Mouse (Mus musculus) right cerebral cortex, adult 2 months (tissue): ENCODE measurements at regions not wholly inside any gene's neighbourhood (a gene's known extent, or its start where the extent isn't known, plus 50 kb on each side); places are given as distances from the start of the nearest gene placed in this dataset.

Experiments used
- DNase-seq, 2 experiments: peaks; one replicate each; pipeline ENCODE4 v3.0.0; 2021 to 2022; ENCODE audit warnings: low spot score in 2 of 2

GRCm38 (mm10) chr5:54411275-54411904, 413.1 kb downstream of the Stim2 start:
- no peak for DNase-seq

GRCm38 (mm10) chr5:54419811-54420470, 421.6 kb downstream of the Stim2 start:
- DNase-seq: no peak

- no peak for DNase-seq
Measured at GRCm38 (mm10) chr5:54439286-54439685, 441.0 kb downstream of the Stim2 start.

- no peak for DNase-seq
Measured at GRCm38 (mm10) chr5:54440794-54441447, 442.6 kb downstream of the Stim2 start.

- DNase-seq: no peak
Measured at GRCm38 (mm10) chr5:54441598-54441997, 443.3 kb downstream of the Stim2 start.

- DNase-seq: peak in 1 of 2 experiments; percentile 3
Measured at GRCm38 (mm10) chr5:54483916-54484315, 485.6 kb downstream of the Stim2 start.
